Mouse (Mus musculus): ENCODE results near the gene Thsd4. TPM values are rescaled to one million over a fixed set of nuclear protein-coding genes. Genes with fewer than 3 reads are reported as not detected.

Gene Thsd4
- polyA plus RNA-seq, 1 experiment from 2014 or later = 5.1 TPM

- Histone ChIP-seq H3K27me3 (ENCODE audit: control insufficient read depth, insufficient read depth, low read length) (no peaks in the 10 kb centered on the region), H3K27ac (ENCODE audit: low read depth, low read length) (no peak overlapping the region), H3K4me2 (replicated peaks; ENCODE audit: low read depth, low read length) (no peak overlapping the region), H3K4me1 (replicated peaks; ENCODE audit: control insufficient read depth, insufficient read depth, low read length) (peaks cover 2% of the 10 kb centered on the region; the same call in 1 of the 2 replicates), H3K4me3 (ENCODE audit: low read depth, low read length) (no peak overlapping the region), H3K9ac (ENCODE audit: low read depth, low read length) (no peak overlapping the region), H3K9me3 (ENCODE audit: control insufficient read depth, low read length) (no peaks in the 10 kb centered on the region), H3K36me3 (ENCODE audit: control insufficient read depth, insufficient read depth, low read length) (no peaks in the 10 kb centered on the region)
- 90% methylated on average over 5 of the region's 5 CpGs for whole genome bisulfite sequencing
- no peak for DNase-seq (ENCODE audit: low spot score)
- no peak for ATAC-seq (ENCODE audit: low FRiP score)
These were observed 205.3 kb downstream of the Thsd4 start for GRCm38 (mm10) chr9:60316510-60316909.

GRCm38 (mm10) chr9:60315533-60315932, 206.3 kb downstream of the Thsd4 start:
- no peaks in the 10 kb centered on the region for H3K9me3 ChIP-seq (ENCODE audit: control insufficient read depth, low read length)
- DNase-seq (ENCODE audit: low spot score) (no peak), ATAC-seq (ENCODE audit: low FRiP score) (no peak)
- peaks cover 2% of the 10 kb centered on the region; the same call in 1 of the 2 replicates for H3K4me1 ChIP-seq (replicated peaks; ENCODE audit: control insufficient read depth, insufficient read depth, low read length)
- H3K4me3 ChIP-seq (ENCODE audit: low read depth, low read length) = no peak overlapping the region
- WGBS = 73% methylated on average over 5 of the region's 5 CpGs
- H3K27ac ChIP-seq (ENCODE audit: low read depth, low read length) = no peak overlapping the region
- no peak overlapping the region for H3K9ac ChIP-seq (ENCODE audit: low read depth, low read length)
- H3K36me3 ChIP-seq (ENCODE audit: control insufficient read depth, insufficient read depth, low read length) = no peaks in the 10 kb centered on the region
- no peak overlapping the region for H3K4me2 ChIP-seq (replicated peaks; ENCODE audit: low read depth, low read length)
- H3K27me3 ChIP-seq (ENCODE audit: control insufficient read depth, insufficient read depth, low read length) = no peaks in the 10 kb centered on the region

GRCm38 (mm10) chr9:60313661-60314060, 208.2 kb downstream of the Thsd4 start:
- DNase-seq (ENCODE audit: low spot score) (no peak), ATAC-seq (ENCODE audit: low FRiP score) (no peak)
- H3K27me3 ChIP-seq (ENCODE audit: control insufficient read depth, insufficient read depth, low read length) = no peaks in the 10 kb centered on the region
- no peak overlapping the region for H3K4me3 ChIP-seq (ENCODE audit: low read depth, low read length)
- H3K27ac ChIP-seq (ENCODE audit: low read depth, low read length) = no peak overlapping the region
- no peak overlapping the region for H3K9ac ChIP-seq (ENCODE audit: low read depth, low read length)
- WGBS = 56% methylated on average over 6 of the region's 6 CpGs
- no peak overlapping the region for H3K4me2 ChIP-seq (replicated peaks; ENCODE audit: low read depth, low read length)
- peaks cover 6% of the 10 kb centered on the region; the same call in 1 of the 2 replicates for H3K4me1 ChIP-seq (replicated peaks; ENCODE audit: control insufficient read depth, insufficient read depth, low read length)
- H3K36me3 ChIP-seq (ENCODE audit: control insufficient read depth, insufficient read depth, low read length) = no peaks in the 10 kb centered on the region
- no peaks in the 10 kb centered on the region for H3K9me3 ChIP-seq (ENCODE audit: control insufficient read depth, low read length)

GRCm38 (mm10) chr9:60312670-60313069, 209.2 kb downstream of the Thsd4 start:
- peaks cover 6% of the 10 kb centered on the region; the same call in 1 of the 2 replicates for H3K4me1 ChIP-seq (replicated peaks; ENCODE audit: control insufficient read depth, insufficient read depth, low read length)
- no peaks in the 10 kb centered on the region for H3K9me3 ChIP-seq (ENCODE audit: control insufficient read depth, low read length)
- H3K4me3 ChIP-seq (ENCODE audit: low read depth, low read length) = no peak overlapping the region
- H3K27ac ChIP-seq (ENCODE audit: low read depth, low read length) = no peak overlapping the region
- no peaks in the 10 kb centered on the region for H3K36me3 ChIP-seq (ENCODE audit: control insufficient read depth, insufficient read depth, low read length)
- no peak overlapping the region for H3K9ac ChIP-seq (ENCODE audit: low read depth, low read length)
- DNase-seq (ENCODE audit: low spot score) (no peak), ATAC-seq (ENCODE audit: low FRiP score) (no peak)
- H3K27me3 ChIP-seq (ENCODE audit: control insufficient read depth, insufficient read depth, low read length) = no peaks in the 10 kb centered on the region
- no peak overlapping the region for H3K4me2 ChIP-seq (replicated peaks; ENCODE audit: low read depth, low read length)
- 66% methylated on average over 7 of the region's 7 CpGs for WGBS

GRCm38 (mm10) chr9:60311594-60312128, 210.2 kb downstream of the Thsd4 start:
- no peak for ATAC-seq (ENCODE audit: low FRiP score)
- H3K9me3 ChIP-seq (ENCODE audit: control insufficient read depth, low read length) = no peaks in the 10 kb centered on the region
- H3K36me3 ChIP-seq (ENCODE audit: control insufficient read depth, insufficient read depth, low read length) = no peaks in the 10 kb centered on the region
- no peaks in the 10 kb centered on the region for H3K27me3 ChIP-seq (ENCODE audit: control insufficient read depth, insufficient read depth, low read length)
- DNase-seq (ENCODE audit: low spot score) = peak; percentile 27
- no peak overlapping the region for H3K9ac ChIP-seq (ENCODE audit: low read depth, low read length)
- 72% methylated on average over 10 of the region's 10 CpGs for WGBS
- H3K4me1 ChIP-seq (replicated peaks; ENCODE audit: control insufficient read depth, insufficient read depth, low read length) = peaks cover 6% of the 10 kb centered on the region; the same call in 1 of the 2 replicates
- no peak overlapping the region for H3K4me3 ChIP-seq (ENCODE audit: low read depth, low read length)
- H3K4me2 ChIP-seq (replicated peaks; ENCODE audit: low read depth, low read length) = no peak overlapping the region
- H3K27ac ChIP-seq (ENCODE audit: low read depth, low read length) = peak overlapping the region; percentile 24; the same call in 1 of the 2 replicates

- Histone ChIP-seq H3K4me2 (replicated peaks; ENCODE audit: low read depth, low read length) (no peak overlapping the region), H3K4me1 (replicated peaks; ENCODE audit: control insufficient read depth, insufficient read depth, low read length) (peaks cover 6% of the 10 kb centered on the region; the same call in 1 of the 2 replicates), H3K36me3 (ENCODE audit: control insufficient read depth, insufficient read depth, low read length) (no peaks in the 10 kb centered on the region), H3K9me3 (ENCODE audit: control insufficient read depth, low read length) (no peaks in the 10 kb centered on the region), H3K4me3 (ENCODE audit: low read depth, low read length) (no peak overlapping the region), H3K27ac (ENCODE audit: low read depth, low read length) (no peak overlapping the region), H3K27me3 (ENCODE audit: control insufficient read depth, insufficient read depth, low read length) (no peaks in the 10 kb centered on the region), H3K9ac (ENCODE audit: low read depth, low read length) (no peak overlapping the region)
- ATAC-seq (ENCODE audit: low FRiP score) (no peak), DNase-seq (ENCODE audit: low spot score) (no peak)
- WGBS = 78% methylated on average over 8 of the region's 8 CpGs
These were observed 211.0 kb downstream of the Thsd4 start for GRCm38 (mm10) chr9:60310741-60311317.

GRCm38 (mm10) chr9:60309786-60310711, 211.8 kb downstream of the Thsd4 start:
- Histone ChIP-seq H3K27me3 (ENCODE audit: control insufficient read depth, insufficient read depth, low read length) (no peaks in the 10 kb centered on the region), H3K9me3 (ENCODE audit: control insufficient read depth, low read length) (no peaks in the 10 kb centered on the region), H3K36me3 (ENCODE audit: control insufficient read depth, insufficient read depth, low read length) (no peaks in the 10 kb centered on the region), H3K27ac (ENCODE audit: low read depth, low read length) (peak overlapping the region; percentile 33), H3K9ac (ENCODE audit: low read depth, low read length) (no peak overlapping the region), H3K4me2 (replicated peaks; ENCODE audit: low read depth, low read length) (no peak overlapping the region), H3K4me1 (replicated peaks; ENCODE audit: control insufficient read depth, insufficient read depth, low read length) (peaks cover 6% of the 10 kb centered on the region; the same call in 1 of the 2 replicates), H3K4me3 (ENCODE audit: low read depth, low read length) (no peak overlapping the region)
- DNase-seq (ENCODE audit: low spot score) (peak; percentile 29), ATAC-seq (ENCODE audit: low FRiP score) (no peak)
- 57% methylated on average over 16 of the region's 16 CpGs for WGBS

GRCm38 (mm10) chr9:60308182-60308581, 213.7 kb downstream of the Thsd4 start:
- Histone ChIP-seq H3K36me3 (ENCODE audit: control insufficient read depth, insufficient read depth, low read length) (no peaks in the 10 kb centered on the region), H3K4me1 (replicated peaks; ENCODE audit: control insufficient read depth, insufficient read depth, low read length) (0 out of 2 replicates have a peak, but pooled peaks cover 3% of the 10 kb centered on the region), H3K9me3 (ENCODE audit: control insufficient read depth, low read length) (no peaks in the 10 kb centered on the region), H3K27me3 (ENCODE audit: control insufficient read depth, insufficient read depth, low read length) (no peaks in the 10 kb centered on the region), H3K4me3 (ENCODE audit: low read depth, low read length) (no peak overlapping the region), H3K9ac (ENCODE audit: low read depth, low read length) (no peak overlapping the region), H3K27ac (ENCODE audit: low read depth, low read length) (no peak overlapping the region), H3K4me2 (replicated peaks; ENCODE audit: low read depth, low read length) (no peak overlapping the region)
- ATAC-seq (ENCODE audit: low FRiP score) = no peak
- 66% methylated on average over 4 of the region's 4 CpGs for WGBS
- no peak for DNase-seq (ENCODE audit: low spot score)

Data from hindbrain, embryonic 11.5 days (tissue).